ENCODE assay signal across 8 mouse cellular contexts in the genomic region with DNA sequence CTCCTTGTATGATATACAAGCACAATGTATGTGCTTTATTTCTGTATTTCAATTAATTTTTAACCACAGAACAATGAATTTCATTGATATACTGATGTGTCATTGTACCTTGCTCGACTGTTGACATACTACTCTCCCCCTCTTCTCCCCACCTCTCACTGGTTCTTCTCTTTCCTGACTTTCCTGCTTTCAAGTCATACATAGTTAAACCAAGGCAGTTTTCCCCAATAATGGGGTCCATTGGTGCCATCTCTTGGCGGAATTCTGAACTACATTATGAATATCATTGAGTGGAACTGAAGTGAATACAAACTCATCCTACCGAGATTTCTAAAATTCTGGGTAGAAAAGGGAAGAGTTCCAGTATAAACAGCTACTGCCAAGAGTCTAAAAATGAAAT. TPM values are rescaled to one million over a fixed set of nuclear protein-coding genes. Genes with fewer than 3 reads are reported as not detected.
DNase-seq lines count a peak whose midpoint lies in the region; ATAC-seq and TF ChIP-seq lines count a peak whose summit lies in the region.

No protein-coding gene starts in this region.

- dilution Hi-C loops in CH12.LX (cut with MboI; ENCODE audit: extremely low pct_ligation_motif_present, extremely low pct_unique_long_range_greater_than_20kb, low sequenced_read_pairs): no loop called here

- H3K4me2 ChIP-seq in kidney, embryonic 15.5 days: no peak overlapping the region
- no peak overlapping the region for H3K4me2 ChIP-seq in CH12.LX (ENCODE audit: insufficient read depth, low read depth, poor library complexity, severe bottlenecking)

- no peak for TF ChIP-seq CTCF in kidney, adult 2 months (conservative IDR thresholded peaks at IDR 0.05; ENCODE audit: insufficient read depth, insufficient read length, low read depth, low read length)
- peak; percentile 13 to 62; a peak in 2 of 4 replicates for TF ChIP-seq CTCF in CH12.LX (conservative IDR thresholded peaks at IDR 0.05 in 1 of 2, IDR thresholded peaks at IDR 0.05 in 1 of 2; ENCODE audit: low read depth in 2 of 2, low read length in 2 of 2)

- no peak for ATAC-seq in kidney, embryonic 15.5 days (replicated peaks; ENCODE audit: low FRiP score)

- H3K9me3 ChIP-seq in kidney, embryonic 15.5 days (replicated peaks): no peaks in the 10 kb centered on the region
- no peaks in the 10 kb centered on the region for H3K9me3 ChIP-seq in CH12.LX (replicated peaks; ENCODE audit: low read length)

- 12% methylated on average over 3 of the region's 3 CpGs for WGBS in kidney, adult 2 months
- 21% methylated on average over 3 of the region's 3 CpGs for WGBS in kidney, embryonic 15.5 days

- H3K79me2 ChIP-seq in CH12.LX (replicated peaks; ENCODE audit: control insufficient read depth, extremely low read depth, insufficient read depth, poor library complexity, severe bottlenecking): no peaks in the 10 kb centered on the region

- peak; percentile 59 for TF ChIP-seq RAD21 in CH12.LX (IDR thresholded peaks at IDR 0.05; ENCODE audit: low read depth, low read length)

- H3K27me3 ChIP-seq in kidney, adult 2 months (replicated peaks; ENCODE audit: control insufficient read depth, insufficient read depth, low read length): no peaks in the 10 kb centered on the region
- H3K27me3 ChIP-seq in kidney, embryonic 15.5 days: no peaks in the 10 kb centered on the region; the same call in 1 of the 2 replicates
- H3K27me3 ChIP-seq in CH12.LX (replicated peaks): no peaks in the 10 kb centered on the region
- H3K27me3 ChIP-seq in splenic B cell, adult 2 months (ENCODE audit: control insufficient read depth, insufficient read depth, low read length, poor library complexity, severe bottlenecking): no peaks in the 10 kb centered on the region

- H3K4me3 ChIP-seq in kidney, adult 2 months (ENCODE audit: insufficient read depth, low read depth, low read length): no peak overlapping the region
- H3K4me3 ChIP-seq in kidney, embryonic 15.5 days (replicated peaks): no peak overlapping the region
- H3K4me3 ChIP-seq in CH12.LX (replicated peaks in 1 of 3; ENCODE audit: low read depth in 2 of 3, low read length in 2 of 3, poor library complexity in 1 of 3): no peak overlapping the region

- no peaks in the 10 kb centered on the region for H3K4me1 ChIP-seq in kidney, adult 2 months (ENCODE audit: control insufficient read depth, insufficient read depth, low read length)
- no peaks in the 10 kb centered on the region for H3K4me1 ChIP-seq in kidney, embryonic 15.5 days
- no peaks in the 10 kb centered on the region for H3K4me1 ChIP-seq in CH12.LX (ENCODE audit: control insufficient read depth in 1 of 2, insufficient read depth in 2 of 2)

- no peak for TF ChIP-seq EP300 in CH12.LX (IDR thresholded peaks at IDR 0.05; ENCODE audit: low read length)

- TF ChIP-seq POLR2A in kidney, adult 2 months (IDR thresholded peaks at IDR 0.05; ENCODE audit: low read depth, low read length): no peak
- TF ChIP-seq POLR2A in CH12.LX (IDR thresholded peaks at IDR 0.05; ENCODE audit: low read depth, low read length): no peak

- DNase-seq in kidney, adult 2 months: peak; percentile 22
- peak; percentile 70 for DNase-seq in 3T3-L1 (ENCODE audit: low read depth, low spot score)
- peak; percentile 25 for DNase-seq in CH12.LX (ENCODE audit: extremely low read depth)
- peak; percentile 80 for DNase-seq in embryo, embryonic 10.5 days (ENCODE audit: low spot score)
- DNase-seq in layer of hippocampus, adult 9-10 months (ENCODE audit: low spot score): peak; percentile 76
- peak; percentile 30 for DNase-seq in splenic B cell, adult 2 months (ENCODE audit: low read depth, low spot score)
- DNase-seq in urinary bladder, postnatal 4 days (ENCODE audit: low spot score in 2 of 2): no peak

- no peak overlapping the region for H3K27ac ChIP-seq in kidney, adult 2 months (ENCODE audit: insufficient read depth, low read depth, low read length)
- no peak overlapping the region for H3K27ac ChIP-seq in kidney, embryonic 15.5 days
- no peak overlapping the region for H3K27ac ChIP-seq in CH12.LX (ENCODE audit: insufficient read depth, low read depth)

- in situ Hi-C loops in CH12.LX (cut with MboI; ENCODE audit: low pct_ligation_motif_present, low pct_unique_long_range_greater_than_20kb, low sequenced_read_pairs): loop anchor here (10.0 kb wide), 1 partner anchor 159 kb away; no protein-coding TSS in a partner anchor

- no peaks in the 10 kb centered on the region for H3K36me3 ChIP-seq in kidney, adult 2 months (ENCODE audit: control insufficient read depth, insufficient read depth, low read length)
- no peaks in the 10 kb centered on the region for H3K36me3 ChIP-seq in kidney, embryonic 15.5 days
- H3K36me3 ChIP-seq in CH12.LX (replicated peaks in 1 of 2; ENCODE audit: control insufficient read depth in 1 of 2, insufficient read depth in 1 of 2, low read length in 1 of 2): no peaks in the 10 kb centered on the region
- no peaks in the 10 kb centered on the region for H3K36me3 ChIP-seq in splenic B cell, adult 2 months (ENCODE audit: control insufficient read depth, insufficient read depth, low read length, poor library complexity, severe bottlenecking)

- H3K9ac ChIP-seq in kidney, embryonic 15.5 days: no peak overlapping the region
- no peak overlapping the region for H3K9ac ChIP-seq in CH12.LX (ENCODE audit: insufficient read depth, low read depth)

TF ChIP-seq in CH12.LX, 34 proteins besides CTCF, POLR2A, EP300 and RAD21:
- TF ChIP-seq SMC3 (IDR thresholded peaks at IDR 0.05; ENCODE audit: low read depth, low read length) (peak; percentile 44), NRF1 (IDR thresholded peaks at IDR 0.05; ENCODE audit: low read depth, low read length) (no peak)

RNA-seq across cellular contexts. Expression of a gene that starts 30.0 kb away (rescaled TPM):
- polyA plus RNA-seq in kidney, adult 2 months (2012; rRNA removed): 5.1 and 6.3 TPM in 2 replicates
- polyA plus RNA-seq in kidney, embryonic 15.5 days (2015; fragmentation: Nextera tagmentation; extraction: Ambion mirVana): 79.1 and 82.6 TPM in 2 replicates
- total RNA-seq in CH12.LX (2012; rRNA removed) (0.13 TPM in 1 of 2 replicates, not detected in the other), CH12.LX (2014; rRNA removed) (0.28 and 0.59 TPM in 2 replicates)
- polyA plus RNA-seq in CH12.LX (2012; ENCODE audit: insufficient read length, low read depth): 0.48 and 0.50 TPM in 2 replicates

Comparison
In these comparisons a context has a peak if more than half of its experiments do, and no peak if none do; other contexts are left out.
1. RNA of a gene that starts 30.0 kb away (polyA plus RNA-seq): 79.1 to 82.6 TPM in kidney, embryonic 15.5 days; 5.1 to 6.3 TPM in kidney, adult 2 months and 0.48 to 0.50 TPM in CH12.LX; every median in the first group is over 10 times any median in the second.
2. DNase-seq: peak in kidney, adult 2 months (single experiment), 3T3-L1 (single experiment), CH12.LX (single experiment), embryo, embryonic 10.5 days (single experiment), layer of hippocampus, adult 9-10 months (single experiment) and splenic B cell, adult 2 months (single experiment); none in urinary bladder, postnatal 4 days (0 of 2).